Mouse (Mus musculus) ES-E14 (cell line): ENCODE data around the gene Aqp9. TPM values are rescaled to one million over a fixed set of nuclear protein-coding genes. Genes with fewer than 3 reads are reported as not detected.

Experiments
- DNase-seq: peaks from one replicate; pipeline ENCODE4 v3.0.0-alpha.2; 2013; ENCODE audit warnings: low read depth, low spot score
- H3K27ac ChIP-seq: 2 replicates; pipeline ENCODE4 v1.5.1; 2012; ENCODE audit warnings: low read depth, mild to moderate bottlenecking, low read length, moderate library complexity, mixed read lengths; ENCODE audit not compliant: poor library complexity, insufficient read depth, severe bottlenecking
- H3K36me3 ChIP-seq: 2 replicates; pipeline ENCODE4 v1.6.1; 2012; ENCODE audit warnings: mild to moderate bottlenecking, low read length, moderate library complexity, mixed read lengths; ENCODE audit not compliant: control insufficient read depth, poor library complexity, insufficient read depth, severe bottlenecking
- H3K4me1 ChIP-seq, 2 experiments: fragments of 150-350 bp in 1 of 2; sonication (generic) in 1 of 2; 2 replicates each; pipeline ENCODE4 v1.6.1; 2012; ENCODE audit warnings: low read length in 2 of 2, mild to moderate bottlenecking in 1 of 2, mixed read lengths in 1 of 2; ENCODE audit not compliant: control insufficient read depth in 2 of 2, insufficient read depth in 2 of 2, poor library complexity in 1 of 2
- H3K4me3 ChIP-seq, 2 experiments: fragments of 150-350 bp in 1 of 2; sonication (generic) in 1 of 2; 2 replicates each; pipeline ENCODE4 v1.5.1; 2012; ENCODE audit warnings: low read length in 2 of 2, low read depth in 1 of 2, mild to moderate bottlenecking in 1 of 2, mixed read lengths in 1 of 2; ENCODE audit not compliant: insufficient read depth in 1 of 2, poor library complexity in 1 of 2, severe bottlenecking in 1 of 2
- H3K9ac ChIP-seq: 2 replicates; pipeline ENCODE4 v1.6.1; 2012; ENCODE audit warnings: low read depth, mild to moderate bottlenecking, low read length, mixed read lengths; ENCODE audit not compliant: poor library complexity, insufficient read depth, severe bottlenecking
- H3K9me3 ChIP-seq: fragments of 150-350 bp; sonication (generic); 2 replicates; pipeline ENCODE4 v1.6.1; 2012; ENCODE audit warnings: low read depth, mild to moderate bottlenecking, low read length; ENCODE audit not compliant: control insufficient read depth, insufficient read depth
- CHD2 ChIP-seq: IDR thresholded peaks from 2 replicates; pipeline ENCODE4 v1.6.1; 2014; ENCODE audit warnings: mild to moderate bottlenecking, low read depth, low read length, inconsistent platforms
- HCFC1 ChIP-seq: IDR thresholded peaks from 2 replicates; pipeline ENCODE4 v1.6.1; 2012; ENCODE audit warnings: low read length, inconsistent platforms, borderline replicate concordance; ENCODE audit not compliant: insufficient read depth
- MAFK ChIP-seq: IDR thresholded peaks from 2 replicates; pipeline ENCODE4 v1.6.1; 2014; ENCODE audit warnings: mild to moderate bottlenecking, low read depth, low read length, inconsistent platforms; ENCODE audit not compliant: insufficient read depth
- ZC3H11A ChIP-seq: IDR thresholded peaks from 2 replicates; pipeline ENCODE4 v1.6.1; 2012; ENCODE audit warnings: low read depth, mild to moderate bottlenecking, inconsistent platforms, low read length, borderline replicate concordance
- ZNF384 ChIP-seq: IDR thresholded peaks from 2 replicates; pipeline ENCODE4 v1.6.1; 2012; ENCODE audit warnings: low read depth, low read length, inconsistent platforms
- in situ Hi-C, 2 experiments: fragments of 600-800 bp; cut with MboI; formaldehyde crosslinking; loops; one replicate each; pipeline ENCODE4 v1.15.1; 2025; ENCODE audit warnings: low sequenced_read_pairs in 2 of 2, inconsistent platforms in 1 of 2; ENCODE audit not compliant: unreplicated experiment in 2 of 2
- total RNA-seq: library from RNA; depleted of rRNA; stranded (reverse); fragments of 300-350 nt; gene quantifications from 2 replicates; pipeline ENCODE4 v1.2.3, GENCODE M21; 2012

The Aqp9 gene
- total RNA-seq, 1 experiment: 0.09 TPM

DNA sequence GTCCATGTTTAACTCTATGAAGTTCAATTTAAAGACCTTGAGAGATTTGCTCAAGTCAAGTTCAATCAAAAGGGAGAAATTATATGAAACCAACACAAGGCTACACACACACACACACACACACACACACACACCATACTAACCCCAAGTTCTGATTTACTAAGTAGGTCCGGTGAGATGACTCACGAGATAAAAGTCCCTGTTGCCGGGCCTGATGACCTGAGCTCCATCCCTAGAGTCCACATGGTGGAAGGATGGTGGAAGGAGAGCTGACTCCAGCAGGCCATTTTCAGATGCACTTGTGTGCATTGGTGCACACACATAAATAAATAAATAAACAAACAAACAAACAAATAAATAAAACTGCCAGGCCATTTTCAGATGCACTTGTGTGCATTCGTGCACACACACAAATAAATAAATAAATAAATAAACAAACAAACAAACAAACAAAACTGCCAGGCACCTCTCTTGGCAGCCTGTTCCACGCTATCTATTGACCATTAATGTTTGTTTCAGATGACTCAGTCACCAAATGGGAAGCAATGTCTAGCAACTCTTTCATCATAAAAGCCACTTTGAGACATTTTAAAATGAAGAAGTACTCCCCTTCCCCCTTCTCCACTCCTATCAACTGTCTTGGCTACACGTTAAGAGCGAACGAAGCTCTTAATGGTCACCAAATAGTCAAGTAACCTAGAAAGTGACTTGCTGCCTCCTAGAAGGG lies 6.2 kb downstream of the Aqp9 start:
- H3K9me3 ChIP-seq: no peaks in the 10 kb centered on the region
- H3K4me1 ChIP-seq: peaks cover 2 to 5% of the 10 kb centered on the region in 2 experiments; a peak in 2 of 4 replicates
- H3K36me3 ChIP-seq: no peaks in the 10 kb centered on the region
- no peak overlapping the region for H3K27ac ChIP-seq
- TF ChIP-seq MAFK: no peak
- no peak for TF ChIP-seq ZC3H11A
- TF ChIP-seq CHD2: no peak
- no peak for TF ChIP-seq HCFC1
- no peak overlapping the region for H3K4me3 ChIP-seq
- DNase-seq: no peak
- in situ Hi-C loops: no loop called here
- H3K9ac ChIP-seq: no peak overlapping the region

DNA sequence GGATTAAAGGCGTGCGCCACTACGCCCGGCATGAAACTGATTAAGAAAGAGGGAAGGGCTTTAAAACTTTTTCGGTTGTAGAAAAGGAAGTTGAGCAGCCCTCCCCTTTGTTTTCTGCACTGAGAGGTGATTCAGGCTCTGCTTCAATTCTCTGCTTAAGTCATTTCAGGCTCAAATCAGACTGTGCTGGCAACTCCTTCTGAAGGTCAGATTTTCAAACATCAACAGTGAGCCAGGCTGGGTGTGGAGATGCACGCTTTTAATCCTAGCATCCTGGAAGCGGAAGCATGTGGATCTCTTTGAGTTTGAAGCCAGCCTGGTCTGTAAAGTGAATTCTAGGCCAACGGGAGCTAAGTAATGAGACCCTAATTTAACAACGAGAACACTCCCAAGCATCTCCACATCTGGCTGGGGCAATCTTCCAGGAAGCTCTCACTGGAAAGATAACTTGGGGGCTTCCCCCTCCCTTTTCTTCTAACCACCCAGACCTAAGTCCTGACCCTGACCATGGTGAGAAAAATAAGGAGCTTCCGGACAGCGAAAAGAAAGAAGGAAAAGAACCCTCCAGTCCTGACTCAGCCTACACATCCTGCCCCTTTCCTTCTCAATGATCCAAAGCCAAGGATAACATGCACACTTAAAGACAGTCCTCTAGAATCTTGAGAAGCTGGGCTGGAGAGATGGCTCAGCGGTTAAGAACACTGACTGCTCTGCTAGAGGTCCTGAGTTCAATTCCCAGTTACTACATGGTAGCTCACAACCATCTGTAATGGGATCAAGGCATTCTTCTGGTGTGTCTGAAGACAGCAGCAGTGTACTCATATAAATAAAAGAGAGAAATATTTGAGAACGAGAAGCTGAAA lies 7.4 kb downstream of the Aqp9 start:
- Histone ChIP-seq H3K9me3 (no peaks in the 10 kb centered on the region), H3K4me3 (no peak overlapping the region), H3K4me1 (peaks cover 2 to 11% of the 10 kb centered on the region in 2 experiments; a peak in 3 of 4 replicates), H3K36me3 (no peaks in the 10 kb centered on the region), H3K9ac (no peak overlapping the region), H3K27ac (no peak overlapping the region)
- DNase-seq: no peak
- TF ChIP-seq HCFC1 (no peak), ZC3H11A (no peak), CHD2 (no peak), ZNF384 (no peak), MAFK (no peak)
- in situ Hi-C loops: no loop called here

DNA sequence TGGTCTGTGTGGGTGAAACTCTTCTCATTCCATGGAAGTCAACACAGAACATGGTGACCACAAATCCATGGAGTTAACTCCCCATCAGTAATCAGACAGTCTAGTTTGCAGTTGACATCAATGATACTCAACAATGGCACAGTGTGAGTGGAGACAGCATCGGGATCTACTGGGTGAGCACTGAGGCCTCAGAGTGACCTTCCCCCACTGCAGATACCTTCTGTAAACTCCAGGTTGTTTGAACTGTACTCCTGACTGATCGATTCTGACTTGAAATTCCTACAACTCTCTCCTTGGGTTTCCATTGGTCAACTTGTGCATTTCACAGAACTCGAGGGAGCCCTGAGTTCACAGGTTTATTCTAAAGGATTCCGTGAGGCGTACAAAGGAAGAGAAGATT lies 8.8 kb downstream of the Aqp9 start:
- Histone ChIP-seq H3K9me3 (no peaks in the 10 kb centered on the region), H3K4me1 (peaks cover 3 to 19% of the 10 kb centered on the region in 2 experiments; a peak in 3 of 4 replicates), H3K9ac (no peak overlapping the region), H3K4me3 (no peak overlapping the region), H3K36me3 (no peaks in the 10 kb centered on the region), H3K27ac (no peak overlapping the region)
- TF ChIP-seq MAFK (no peak), HCFC1 (no peak), ZNF384 (no peak), ZC3H11A (no peak), CHD2 (no peak)
- in situ Hi-C loops: no loop called here
- DNase-seq: no peak

DNA sequence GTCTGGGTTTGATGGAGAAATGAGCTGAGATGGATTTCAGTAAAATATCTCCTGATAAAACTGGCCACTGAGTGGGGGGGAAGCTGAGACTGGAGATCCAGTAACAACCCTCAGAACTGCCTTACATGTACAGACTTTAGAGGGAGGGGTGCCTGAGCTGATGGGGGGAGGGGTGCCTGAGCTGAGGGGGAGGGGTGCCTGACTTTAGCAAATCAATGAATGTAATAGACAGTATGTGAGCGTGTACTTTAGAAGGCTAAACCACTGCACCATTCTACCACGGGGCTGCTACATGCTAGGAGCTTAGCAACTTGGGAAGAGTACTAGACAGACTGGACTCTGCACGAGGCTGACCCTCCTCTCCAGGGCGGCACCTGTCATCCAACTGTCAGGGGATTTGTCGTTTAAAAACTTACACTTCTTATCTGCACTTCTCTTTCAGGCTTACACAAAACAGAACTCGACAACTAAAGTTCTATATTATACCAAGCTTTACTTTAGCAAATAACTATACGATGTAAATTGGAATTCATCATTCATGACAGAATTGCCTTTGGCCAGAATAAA lies 9.3 kb downstream of the Aqp9 start:
- H3K9me3 ChIP-seq: no peaks in the 10 kb centered on the region
- in situ Hi-C loops: no loop called here
- H3K9ac ChIP-seq: no peak overlapping the region
- TF ChIP-seq ZNF384 (no peak), HCFC1 (no peak), CHD2 (no peak), MAFK (no peak)
- H3K4me1 ChIP-seq: peaks cover 3 to 20% of the 10 kb centered on the region in 2 experiments; a peak in 3 of 4 replicates
- DNase-seq: no peak
- no peak overlapping the region for H3K27ac ChIP-seq
- H3K36me3 ChIP-seq: no peaks in the 10 kb centered on the region
- H3K4me3 ChIP-seq: no peak overlapping the region
